In genomic region chr13:28957765-28958164, GRCm38 (mm10) we compare ENCODE assay signal across 8 mouse cellular contexts. TPM values are rescaled to one million over a fixed set of nuclear protein-coding genes. Genes with fewer than 3 reads are reported as not detected.
A peak's percentile ranks its signal among the peaks of the same experiment; 100 is the strongest.
DNase-seq lines count a peak whose midpoint lies in the region; ATAC-seq and TF ChIP-seq lines count a peak whose summit lies in the region.

No protein-coding gene starts in this region.

- no peaks in the 10 kb centered on the region for H3K9me3 ChIP-seq in embryonic facial prominence, embryonic 13.5 days
- H3K9me3 ChIP-seq in kidney, embryonic 14.5 days (ENCODE audit: control insufficient read depth, low read length) = no peaks in the 10 kb centered on the region
- H3K9me3 ChIP-seq in liver, embryonic 11.5 days (ENCODE audit: control insufficient read depth, low read length) = no peaks in the 10 kb centered on the region

- H3ac ChIP-seq in myocyte (ENCODE audit: control insufficient read depth, insufficient read length) = peak overlapping the region; percentile 36

- 3% methylated on average over 16 of the region's 16 CpGs for WGBS in embryonic facial prominence, embryonic 13.5 days
- WGBS in kidney, embryonic 14.5 days = 3% methylated on average over 16 of the region's 16 CpGs
- WGBS in liver, embryonic 11.5 days = 2% methylated on average over 16 of the region's 16 CpGs

- peak overlapping the region; percentile 91 for H3K27ac ChIP-seq in embryonic facial prominence, embryonic 13.5 days
- peak overlapping the region; percentile 94 for H3K27ac ChIP-seq in kidney, embryonic 14.5 days (ENCODE audit: low read depth, low read length)
- peak overlapping the region; percentile 73 for H3K27ac ChIP-seq in liver, embryonic 11.5 days (ENCODE audit: low read depth, low read length)

- peak overlapping the region; percentile 79 for H3K9ac ChIP-seq in embryonic facial prominence, embryonic 13.5 days
- H3K9ac ChIP-seq in kidney, embryonic 14.5 days (ENCODE audit: low read depth, low read length) = peak overlapping the region; percentile 73
- H3K9ac ChIP-seq in liver, embryonic 11.5 days (ENCODE audit: low read depth, low read length) = peak overlapping the region; percentile 61

- peak overlapping the region; percentile 97 for H3K4me2 ChIP-seq in embryonic facial prominence, embryonic 13.5 days
- H3K4me2 ChIP-seq in kidney, embryonic 14.5 days (replicated peaks; ENCODE audit: low read depth, low read length) = peak overlapping the region; percentile 97
- peak overlapping the region; percentile 91 for H3K4me2 ChIP-seq in liver, embryonic 11.5 days
- peak overlapping the region; percentile 97 for H3K4me2 ChIP-seq in myocyte (ENCODE audit: low read depth)

- no peaks in the 10 kb centered on the region for H3K27me3 ChIP-seq in embryonic facial prominence, embryonic 13.5 days
- no peaks in the 10 kb centered on the region for H3K27me3 ChIP-seq in kidney, embryonic 14.5 days (ENCODE audit: control insufficient read depth, insufficient read depth, low read length)
- peaks cover 2% of the 10 kb centered on the region; the same call in 1 of the 2 replicates for H3K27me3 ChIP-seq in liver, embryonic 11.5 days (replicated peaks; ENCODE audit: control insufficient read depth, insufficient read depth, low read length)
- no peaks in the 10 kb centered on the region for H3K27me3 ChIP-seq in myocyte (ENCODE audit: control insufficient read depth, insufficient read depth, insufficient read length)
- no peaks in the 10 kb centered on the region; the same call in 1 of the 2 replicates for H3K27me3 ChIP-seq in splenic B cell, adult 2 months (ENCODE audit: control insufficient read depth, insufficient read depth, low read length, poor library complexity, severe bottlenecking)

- 0 out of 2 replicates have a peak, but pooled peaks have one; percentile 39 for ATAC-seq in embryonic facial prominence, embryonic 13.5 days (ENCODE audit: insufficient number of reproducible peaks, insufficient read depth, low FRiP score, low TSS enrichment, low read depth)
- ATAC-seq in kidney, embryonic 14.5 days (ENCODE audit: low FRiP score, low TSS enrichment) = peak; percentile 61
- peak; percentile 81 for ATAC-seq in liver, embryonic 11.5 days (replicated peaks; ENCODE audit: low FRiP score)

- H3K4me3 ChIP-seq in embryonic facial prominence, embryonic 13.5 days = peak overlapping the region; percentile 58
- peak overlapping the region; percentile 60 for H3K4me3 ChIP-seq in kidney, embryonic 14.5 days (ENCODE audit: low read length)
- H3K4me3 ChIP-seq in liver, embryonic 11.5 days (ENCODE audit: low read depth, low read length) = peak overlapping the region; percentile 50
- H3K4me3 ChIP-seq in myocyte = peak overlapping the region; percentile 72

- H3K36me3 ChIP-seq in embryonic facial prominence, embryonic 13.5 days = no peaks in the 10 kb centered on the region
- H3K36me3 ChIP-seq in kidney, embryonic 14.5 days (ENCODE audit: control insufficient read depth, insufficient read depth, low read length) = no peaks in the 10 kb centered on the region
- no peaks in the 10 kb centered on the region for H3K36me3 ChIP-seq in liver, embryonic 11.5 days (ENCODE audit: control insufficient read depth, insufficient read depth, low read length)
- H3K36me3 ChIP-seq in myocyte (ENCODE audit: control insufficient read depth, insufficient read depth) = no peaks in the 10 kb centered on the region
- no peaks in the 10 kb centered on the region for H3K36me3 ChIP-seq in splenic B cell, adult 2 months (ENCODE audit: control insufficient read depth, insufficient read depth, low read length, poor library complexity, severe bottlenecking)

- no peaks in the 10 kb centered on the region for H3K79me2 ChIP-seq in myocyte (ENCODE audit: control insufficient read depth, insufficient read depth)

- peak; percentile 67 for DNase-seq in 3134 (ENCODE audit: extremely low read depth, insufficient read length, low spot score)
- peak; percentile 93 for DNase-seq in adrenal gland, postnatal 4 days (ENCODE audit: low spot score in 2 of 2)
- DNase-seq in heart, adult 8-10 months (ENCODE audit: low spot score) = peak; percentile 93
- DNase-seq in liver, embryonic 11.5 days (ENCODE audit: low spot score) = peak; percentile 89
- peak; percentile 83 for DNase-seq in splenic B cell, adult 2 months (ENCODE audit: low read depth, low spot score)

- TF ChIP-seq POLR2A in myocyte (IDR thresholded peaks at IDR 0.05; ENCODE audit: insufficient read length, low read depth) = peak; percentile 35

- peaks cover 3% of the 10 kb centered on the region; the same call in 1 of the 2 replicates for H3K4me1 ChIP-seq in embryonic facial prominence, embryonic 13.5 days
- peaks cover 5% of the 10 kb centered on the region; the same call in 1 of the 2 replicates for H3K4me1 ChIP-seq in kidney, embryonic 14.5 days (ENCODE audit: control insufficient read depth, insufficient read depth, low read length)
- peaks cover 11% of the 10 kb centered on the region for H3K4me1 ChIP-seq in liver, embryonic 11.5 days (replicated peaks; ENCODE audit: control insufficient read depth, insufficient read depth, low read length)

TF ChIP-seq in myocyte, 11 proteins besides CTCF, POLR2A, EP300 and RAD21:
- TF ChIP-seq MYOD1 (IDR thresholded peaks at IDR 0.05; ENCODE audit: control insufficient read depth in 1 of 3, insufficient read length in 2 of 3, low read depth in 2 of 3) (peak in 1 of 3 experiments; percentile 45), MAX (IDR thresholded peaks at IDR 0.05; ENCODE audit: low read depth) (peak; percentile 74), SRF (IDR thresholded peaks at IDR 0.05; ENCODE audit: control insufficient read depth, insufficient read length, low read depth) (no peak), POLR2AphosphoS2 (IDR thresholded peaks at IDR 0.05; ENCODE audit: insufficient read length, low read depth) (peak; percentile 49), MYOG (IDR thresholded peaks at IDR 0.05; ENCODE audit: control insufficient read depth in 1 of 3, insufficient read depth in 1 of 3, insufficient read length in 2 of 3, low read depth in 2 of 3) (peak in 1 of 3 experiments; percentile 56)

RNA-seq across cellular contexts. Expression of gene Sox4, which starts 4.3 kb away (rescaled TPM):
- total RNA-seq in adrenal gland, postnatal 4 days (2021) = 10 to 100 TPM; 61.2 to 71.9 TPM
- polyA plus RNA-seq in embryonic facial prominence, embryonic 13.5 days (2015; fragmentation: Nextera tagmentation; extraction: Ambion mirVana) = 68.9 and 80.7 TPM in 2 replicates
- total RNA-seq in heart, adult 8-10 months (2022) = 10 to 100 TPM; 15.2 to 22.1 (median 19.6) TPM
- polyA plus RNA-seq in kidney, embryonic 14.5 days (2014; fragmentation: Nextera tagmentation; extraction: Ambion mirVana) = 75.1 and 100 TPM in 2 replicates
- 16.8 and 17.1 TPM in 2 replicates for polyA plus RNA-seq in liver, embryonic 11.5 days (2014; fragmentation: Nextera tagmentation; extraction: Ambion mirVana)
- 28.2 TPM for polyA plus RNA-seq in myocyte (2012; fragmentation: generic; extraction: Trizol)

Comparison
In these comparisons a context has a peak if more than half of its experiments do, and no peak if none do; other contexts are left out.
1. Peak in every context shown above with its lines: DNase-seq, ATAC-seq, H3K4me3 ChIP-seq and H3K27ac ChIP-seq.